Mouse (Mus musculus) midbrain, embryonic 15.5 days (tissue): ENCODE measurements around the gene Wee1. TPM values are rescaled to one million over a fixed set of nuclear protein-coding genes. Genes with fewer than 3 reads are reported as not detected.
A peak's percentile ranks its signal among the peaks of the same experiment; 100 is the strongest.
"Not testable (repeated sequence)": the region's sequence is repeated elsewhere in the genome, so short reads cannot be mapped to it uniquely, and the experiment has no call there.

Experiments
- ATAC-seq: fragments of 200-750 bp; cut with Nextera tagmentation; replicated peaks from 2 replicates; pipeline ENCODE4 v1.8.0; 2017; ENCODE audit warnings: moderate TSS enrichment
- H3K27ac ChIP-seq: fragments of 300-500 bp; sonication (generic); 2 replicates; pipeline ENCODE4 v1.5.1; 2015; ENCODE audit warnings: mild to moderate bottlenecking, inconsistent platforms
- H3K27me3 ChIP-seq: fragments of 300-500 bp; sonication (generic); replicated peaks from 2 replicates; pipeline ENCODE4 v1.6.1; 2015; ENCODE audit warnings: inconsistent platforms
- H3K36me3 ChIP-seq: fragments of 300-500 bp; sonication (generic); replicated peaks from 2 replicates; pipeline ENCODE4 v1.6.1; 2015; ENCODE audit warnings: inconsistent platforms
- H3K4me1 ChIP-seq: fragments of 300-500 bp; sonication (generic); 2 replicates; pipeline ENCODE4 v1.6.1; 2015; ENCODE audit warnings: inconsistent platforms
- H3K4me2 ChIP-seq: fragments of 300-500 bp; sonication (generic); 2 replicates; pipeline ENCODE4 v1.6.1; 2015; ENCODE audit warnings: inconsistent platforms, mild to moderate bottlenecking, moderate library complexity
- H3K4me3 ChIP-seq: fragments of 300-500 bp; sonication (generic); 2 replicates; pipeline ENCODE4 v1.5.1; 2015; ENCODE audit warnings: mild to moderate bottlenecking, inconsistent platforms
- H3K9ac ChIP-seq: fragments of 300-500 bp; sonication (generic); 2 replicates; pipeline ENCODE4 v1.6.1; 2015; ENCODE audit warnings: mild to moderate bottlenecking, inconsistent platforms
- H3K9me3 ChIP-seq: fragments of 300-500 bp; sonication (generic); 2 replicates; pipeline ENCODE4 v1.6.1; 2016; ENCODE audit warnings: inconsistent platforms
- WGBS: fragments of 180-500 bp; shearing (Covaris S2); methylation state at CpG from one replicate; pipeline ENCODE4 v1.1.7; 2015; ENCODE audit warnings: mixed read lengths; 5-methylcytosine and 5-hydroxymethylcytosine counted together
- polyA plus RNA-seq: library from polyadenylated mRNA; unstranded; fragments of >200 nt; fragmentation: Nextera tagmentation; extraction: Ambion mirVana; gene quantifications from 2 replicates; pipeline ENCODE4 v1.2.1, GENCODE M21; 2015

Wee1 gene
- polyA plus RNA-seq, 1 experiment from 2014 or later, result 5.1 TPM

GRCm38 (mm10) chr7:110108524-110108923 is 13.3 kb upstream of the Wee1 start:
- not testable (repeated sequence) for H3K9me3 ChIP-seq, H3K27me3 ChIP-seq, H3K4me1 ChIP-seq, H3K27ac ChIP-seq, H3K36me3 ChIP-seq, ATAC-seq, H3K9ac ChIP-seq, H3K4me2 ChIP-seq, H3K4me3 ChIP-seq
- WGBS, result 88% methylated on average over 3 of the region's 3 CpGs

DNA sequence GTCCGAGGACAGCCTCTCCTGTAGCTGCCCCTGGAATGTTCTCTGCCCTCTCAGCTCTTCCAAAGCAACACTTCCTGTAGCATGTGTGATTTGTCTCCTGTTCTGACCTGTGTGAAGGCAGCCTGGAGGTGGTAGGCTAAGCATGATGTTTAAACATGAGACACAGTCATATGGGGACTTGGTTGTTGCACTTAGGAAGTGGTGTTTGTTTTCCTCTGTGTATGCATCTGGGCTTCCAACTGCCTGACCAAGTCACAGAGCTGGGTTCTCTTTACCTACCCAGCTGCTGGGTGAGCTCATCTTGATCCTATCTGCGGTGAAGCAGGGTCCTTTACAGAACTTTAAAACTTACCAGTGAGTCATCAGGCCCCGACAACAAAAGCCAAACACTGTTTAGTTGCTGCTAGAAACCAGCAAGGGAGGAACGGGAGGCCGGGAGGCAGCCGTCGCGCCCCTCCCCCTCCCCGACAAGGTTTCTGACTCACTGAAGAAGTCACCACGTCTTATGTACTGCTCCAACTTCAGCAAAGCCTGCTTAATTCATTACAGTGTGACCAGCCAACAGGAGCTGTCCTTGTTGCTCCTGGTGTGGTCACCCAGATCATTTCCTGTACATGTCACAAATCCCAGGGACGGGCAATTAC is 12.8 kb upstream of the Wee1 start:
- Histone ChIP-seq H3K4me2 (no peak overlapping the region), H3K27me3 (no peaks in the 10 kb centered on the region), H3K4me3 (no peak overlapping the region), H3K4me1 (peaks cover 5% of the 10 kb centered on the region; the same call in 1 of the 2 replicates), H3K36me3 (no peaks in the 10 kb centered on the region), H3K27ac (no peak overlapping the region), H3K9ac (no peak overlapping the region), H3K9me3 (no peaks in the 10 kb centered on the region)
- no peak for ATAC-seq
- WGBS, result 17% methylated on average over 11 of the region's 11 CpGs

DNA sequence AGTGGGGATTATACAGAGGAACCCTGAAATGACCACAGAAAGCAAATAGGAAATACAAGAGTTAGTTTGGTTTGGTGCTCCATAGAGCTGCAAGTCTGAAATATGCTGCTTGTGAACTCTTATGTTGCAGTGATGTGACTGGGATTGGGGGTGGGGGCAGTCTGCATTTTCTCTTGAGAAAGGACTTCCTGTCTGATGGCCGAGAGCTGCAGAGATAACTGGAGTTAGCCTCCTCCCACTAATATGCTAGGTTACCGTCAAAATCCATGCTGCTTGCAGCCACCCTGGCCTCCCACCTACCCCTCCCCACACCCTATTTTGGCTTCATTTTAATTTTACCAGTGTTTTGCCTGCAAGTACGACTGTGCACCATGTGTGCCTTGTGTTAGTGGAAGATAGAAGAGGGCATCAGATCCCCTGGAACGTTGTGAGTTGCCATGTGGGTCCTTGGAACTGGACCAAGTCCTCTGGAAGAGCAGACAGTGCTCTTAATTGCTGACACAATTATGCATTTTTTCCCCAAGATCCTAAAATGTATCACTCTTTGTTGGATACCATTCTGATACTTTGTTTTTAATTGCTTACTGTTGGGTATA is 11.7 kb upstream of the Wee1 start:
- H3K27ac ChIP-seq, result no peak overlapping the region
- no peaks in the 10 kb centered on the region for H3K9me3 ChIP-seq
- ATAC-seq, result no peak
- no peak overlapping the region for H3K4me3 ChIP-seq
- peaks cover 5% of the 10 kb centered on the region; the same call in 1 of the 2 replicates for H3K4me1 ChIP-seq
- no peaks in the 10 kb centered on the region for H3K27me3 ChIP-seq
- H3K9ac ChIP-seq, result no peak overlapping the region
- H3K4me2 ChIP-seq, result no peak overlapping the region
- 62% methylated on average over 4 of the region's 4 CpGs for WGBS
- no peaks in the 10 kb centered on the region for H3K36me3 ChIP-seq

DNA sequence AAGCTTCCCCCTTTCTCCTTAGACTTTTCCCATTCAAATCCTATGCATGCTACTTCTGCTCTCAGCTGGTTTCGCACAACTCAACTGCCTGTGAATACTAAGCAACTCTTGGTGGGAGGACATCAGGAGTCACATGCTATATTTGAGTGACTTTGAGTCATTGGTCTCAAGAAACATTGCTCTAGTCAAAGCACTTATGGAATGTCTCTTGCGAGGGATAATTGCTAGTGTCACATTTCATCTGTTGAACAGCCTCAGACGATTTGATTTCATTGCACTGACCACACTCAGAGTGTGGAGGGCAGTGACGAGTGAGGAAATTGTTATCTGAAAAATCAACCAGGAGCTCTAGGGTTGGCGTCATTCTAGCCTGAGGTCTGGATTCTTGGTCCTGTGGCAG is 7.1 kb upstream of the Wee1 start:
- no peak for ATAC-seq
- no peaks in the 10 kb centered on the region for H3K36me3 ChIP-seq
- H3K9ac ChIP-seq, result no peak overlapping the region
- no peaks in the 10 kb centered on the region for H3K4me1 ChIP-seq
- H3K27ac ChIP-seq, result no peak overlapping the region
- no peaks in the 10 kb centered on the region for H3K9me3 ChIP-seq
- H3K4me2 ChIP-seq, result no peak overlapping the region
- H3K4me3 ChIP-seq, result no peak overlapping the region
- H3K27me3 ChIP-seq, result no peaks in the 10 kb centered on the region
- 73% methylated on average over 5 of the region's 5 CpGs for WGBS

DNA sequence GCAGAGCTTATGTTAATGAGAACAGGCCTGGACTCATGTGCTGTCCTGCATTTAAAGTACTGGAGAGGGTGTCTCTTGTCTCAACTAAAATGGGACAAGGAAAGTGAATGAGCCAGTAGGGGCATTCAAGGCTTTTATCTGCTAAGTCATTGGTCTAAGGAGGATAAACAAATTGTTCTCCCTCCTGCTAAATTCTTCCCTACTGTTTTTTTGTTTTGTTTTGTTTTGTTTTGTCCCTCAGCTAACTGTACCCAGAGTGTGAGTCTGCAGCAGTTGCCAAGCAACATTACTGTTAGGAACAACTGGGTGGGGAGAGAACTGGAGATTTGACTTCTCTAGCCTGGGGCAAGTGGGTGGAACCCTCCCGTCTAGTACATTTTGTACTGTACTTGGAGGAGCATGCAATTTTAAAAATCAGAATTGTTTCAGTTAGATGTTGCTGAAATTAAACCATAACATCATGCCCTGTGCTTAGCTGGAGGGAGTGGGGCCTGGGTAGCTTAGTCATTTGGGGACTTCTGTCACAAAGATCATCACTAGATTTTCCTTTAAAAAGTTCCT is 5.0 kb upstream of the Wee1 start:
- Histone ChIP-seq H3K27ac (no peak overlapping the region), H3K4me3 (no peak overlapping the region), H3K36me3 (no peaks in the 10 kb centered on the region), H3K4me2 (no peak overlapping the region), H3K9ac (no peak overlapping the region), H3K27me3 (no peaks in the 10 kb centered on the region), H3K9me3 (no peaks in the 10 kb centered on the region), H3K4me1 (peaks cover 4% of the 10 kb centered on the region; the same call in 1 of the 2 replicates)
- ATAC-seq, result no peak
- WGBS, result 32% methylated on average over 1 of the region's 1 CpGs

DNA sequence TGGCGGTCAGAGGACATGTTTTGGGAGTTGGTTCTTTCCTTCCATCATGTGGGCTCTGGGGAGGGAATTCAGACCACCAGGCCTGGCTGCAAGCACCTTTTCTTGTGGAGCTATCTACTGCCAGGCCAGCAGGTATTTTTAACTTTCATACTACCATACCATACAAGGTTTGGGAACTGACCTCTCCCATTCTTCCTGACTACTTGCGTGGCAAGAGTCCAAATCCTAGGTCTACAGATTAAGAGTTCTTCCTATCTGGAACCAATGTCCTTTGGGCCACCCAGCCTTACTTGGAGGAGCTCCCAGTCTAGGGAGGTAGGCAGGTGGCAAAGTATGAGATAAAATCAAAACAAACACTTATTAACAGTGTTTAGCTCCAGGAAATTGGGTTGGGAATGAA is 3.4 kb upstream of the Wee1 start:
- no peak overlapping the region for H3K4me2 ChIP-seq
- H3K9me3 ChIP-seq, result no peaks in the 10 kb centered on the region
- 82% methylated on average over 2 of the region's 2 CpGs for WGBS
- no peak overlapping the region for H3K4me3 ChIP-seq
- no peaks in the 10 kb centered on the region for H3K36me3 ChIP-seq
- H3K4me1 ChIP-seq, result peaks cover 9% of the 10 kb centered on the region
- H3K9ac ChIP-seq, result no peak overlapping the region
- ATAC-seq, result no peak
- no peak overlapping the region for H3K27ac ChIP-seq
- H3K27me3 ChIP-seq, result no peaks in the 10 kb centered on the region

DNA sequence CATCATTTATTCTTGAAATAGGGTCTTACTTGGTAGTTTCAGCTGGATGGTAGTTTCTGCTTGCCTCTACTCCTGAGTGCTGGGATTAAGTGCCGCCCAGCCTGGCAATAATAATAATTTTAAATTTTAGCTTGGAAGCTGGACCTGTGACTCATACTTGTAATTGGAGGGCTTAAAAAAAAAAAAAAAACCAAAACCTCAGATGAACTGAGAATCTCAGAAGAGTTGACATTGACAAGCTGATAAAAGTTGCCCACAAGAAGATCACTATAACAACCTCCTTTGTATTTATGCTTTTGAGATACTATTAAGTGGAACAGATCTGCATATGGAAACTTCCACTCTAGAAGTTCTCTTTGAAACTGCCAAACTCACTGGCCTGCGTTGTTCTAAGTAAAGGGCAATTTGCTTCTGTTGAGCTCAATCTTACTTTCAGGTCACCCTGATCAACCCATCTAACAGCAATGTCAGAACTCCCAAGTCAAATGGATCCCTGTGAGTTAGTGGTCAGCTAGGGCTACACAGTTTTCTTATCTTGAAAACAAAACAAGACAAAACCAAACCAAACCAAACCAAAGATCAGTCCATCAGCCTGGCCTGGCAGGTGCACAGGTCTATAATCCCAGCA is 1.6 kb upstream of the Wee1 start:
- ATAC-seq, result no peak
- H3K4me3 ChIP-seq, result no peak overlapping the region
- H3K27ac ChIP-seq, result no peak overlapping the region
- WGBS, result 86% methylated on average over 2 of the region's 2 CpGs
- no peaks in the 10 kb centered on the region for H3K36me3 ChIP-seq
- H3K9me3 ChIP-seq, result no peaks in the 10 kb centered on the region
- no peaks in the 10 kb centered on the region for H3K27me3 ChIP-seq
- H3K4me1 ChIP-seq, result peaks cover 10% of the 10 kb centered on the region
- no peak overlapping the region for H3K9ac ChIP-seq
- no peak overlapping the region for H3K4me2 ChIP-seq

DNA sequence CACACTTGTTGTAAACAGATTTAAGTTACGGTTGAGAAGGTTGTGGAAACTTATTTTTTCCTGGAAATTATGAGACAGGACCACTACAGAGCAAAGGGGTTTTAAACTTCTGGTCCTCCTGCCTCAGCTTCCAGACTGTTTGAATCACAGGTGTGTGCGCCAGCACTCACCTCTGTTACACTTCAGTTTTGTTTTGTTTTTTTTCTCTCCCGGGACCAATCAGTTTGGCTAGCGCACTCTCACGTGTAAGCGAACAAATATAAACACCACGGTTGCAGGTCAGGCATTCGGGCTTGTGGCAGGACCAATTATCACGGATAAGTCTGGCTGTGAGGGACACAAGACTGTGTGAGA is 707 bp upstream of the Wee1 start:
- ATAC-seq, result no peak; the same call in 1 of the 2 replicates
- 4% methylated on average over 9 of the region's 9 CpGs for WGBS

DNA sequence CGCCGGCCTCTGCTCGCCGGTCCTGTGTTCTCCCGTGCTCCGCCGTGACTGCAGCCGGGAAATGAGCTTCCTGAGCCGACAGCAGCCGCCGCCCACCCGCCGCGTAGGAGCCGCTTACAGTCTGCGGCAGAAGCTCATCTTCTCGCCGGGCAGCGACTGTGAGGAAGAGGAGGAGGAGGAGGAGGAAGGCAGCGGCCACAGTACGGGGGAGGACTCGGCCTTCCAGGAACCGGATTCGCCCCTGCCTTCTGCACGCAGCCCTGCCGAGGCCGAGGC is 381 bp downstream of the Wee1 start:
- WGBS, result under 1% methylated on average over 27 of the region's 27 CpGs
- Histone ChIP-seq H3K27me3 (no peaks in the 10 kb centered on the region), H3K4me2 (peak overlapping the region; percentile 64), H3K27ac (peak overlapping the region; percentile 77), H3K4me1 (peaks cover 10% of the 10 kb centered on the region), H3K36me3 (no peaks in the 10 kb centered on the region), H3K9me3 (no peaks in the 10 kb centered on the region), H3K4me3 (peak overlapping the region; percentile 75), H3K9ac (peak overlapping the region; percentile 51)
- peak; percentile 53; the same call in 1 of the 2 replicates for ATAC-seq

More for the DNA sequence above, 707 bp upstream of the Wee1 start:
- Histone ChIP-seq H3K36me3 (no peaks in the 10 kb centered on the region), H3K9me3 (no peaks in the 10 kb centered on the region), H3K9ac (peak overlapping the region; percentile 40), H3K4me3 (peak overlapping the region; percentile 75), H3K4me1 (peaks cover 10% of the 10 kb centered on the region), H3K27ac (no peak overlapping the region), H3K27me3 (no peaks in the 10 kb centered on the region), H3K4me2 (peak overlapping the region; percentile 64)

- H3K27me3 ChIP-seq, result no peaks in the 10 kb centered on the region
- H3K9ac ChIP-seq, result peak overlapping the region; percentile 51
- H3K27ac ChIP-seq, result peak overlapping the region; percentile 77
- no peaks in the 10 kb centered on the region for H3K36me3 ChIP-seq
- peaks cover 10% of the 10 kb centered on the region for H3K4me1 ChIP-seq
- WGBS, result under 1% methylated on average over 72 of the region's 74 CpGs
- peak overlapping the region; percentile 64 for H3K4me2 ChIP-seq
- H3K4me3 ChIP-seq, result peak overlapping the region; percentile 75
- no peaks in the 10 kb centered on the region for H3K9me3 ChIP-seq
- peak; percentile 28 for ATAC-seq
Measured at GRCm38 (mm10) chr7:110122565-110123422, 948 bp downstream of the Wee1 start.

GRCm38 (mm10) chr7:110123844-110124555 is 2.2 kb downstream of the Wee1 start:
- H3K4me2 ChIP-seq, result peak overlapping the region; percentile 64; the same call in 1 of the 2 replicates
- no peaks in the 10 kb centered on the region for H3K36me3 ChIP-seq
- no peaks in the 10 kb centered on the region for H3K9me3 ChIP-seq
- no peak overlapping the region for H3K9ac ChIP-seq
- peaks cover 10% of the 10 kb centered on the region for H3K4me1 ChIP-seq
- no peak overlapping the region for H3K27ac ChIP-seq
- H3K27me3 ChIP-seq, result no peaks in the 10 kb centered on the region
- peak overlapping the region; percentile 75 for H3K4me3 ChIP-seq
- ATAC-seq, result no peak
- 55% methylated on average over 12 of the region's 12 CpGs for WGBS
